Mouse (Mus musculus) lung, adult 2 months (tissue): Measurements from ENCODE around the gene Ryr2.

ENCODE experiments used
- CTCF ChIP-seq: fragments of 200-500 bp; IDR thresholded peaks from 2 replicates; pipeline ENCODE4 v1.5.1; 2011; ENCODE audit warnings: mild to moderate bottlenecking, low read length, control low read depth; ENCODE audit not compliant: insufficient read depth
- POLR2A ChIP-seq: fragments of 200-500 bp; IDR thresholded peaks from 2 replicates; pipeline ENCODE4 v1.6.1; 2011; ENCODE audit warnings: low read depth, mild to moderate bottlenecking, control low read depth, low read length, borderline replicate concordance; ENCODE audit errors: extremely low read depth

DNA sequence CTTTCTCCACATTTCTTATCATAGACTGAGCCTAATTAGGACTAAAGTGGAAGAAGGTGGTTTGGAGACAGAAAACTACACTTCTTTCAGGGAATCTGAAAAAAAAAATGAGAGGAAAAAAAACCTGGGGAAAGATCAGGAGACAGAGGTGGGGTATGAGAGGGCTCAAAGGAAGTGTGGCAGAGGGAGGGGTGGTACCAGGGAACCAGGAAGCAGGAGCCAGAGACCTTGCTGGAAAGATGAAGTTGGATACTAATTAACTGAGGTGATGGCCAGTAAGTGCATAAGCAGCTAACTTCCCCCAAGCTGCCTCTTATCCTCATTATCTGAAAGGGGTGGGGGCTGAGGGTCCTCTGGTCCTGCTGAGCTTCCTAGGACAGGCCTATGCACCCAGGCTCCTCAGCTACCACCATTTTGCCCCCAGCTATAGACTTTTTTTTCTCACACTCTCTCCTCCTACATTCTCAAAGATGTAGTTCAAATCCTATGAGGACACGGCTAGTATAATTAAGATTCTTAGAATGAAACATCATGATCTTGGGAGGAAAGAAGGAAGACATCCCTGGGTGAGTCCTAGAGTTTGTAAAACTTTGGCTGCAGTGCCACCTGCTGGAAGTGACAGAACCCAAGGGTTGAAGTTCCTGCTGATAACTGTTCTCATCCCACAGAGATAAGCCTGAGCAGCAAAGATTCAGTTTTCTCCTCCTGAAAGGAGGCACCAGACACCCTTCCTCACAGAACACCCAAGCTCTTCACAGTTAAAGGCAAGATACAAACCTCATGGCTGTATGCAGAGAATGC is 543.3 kb downstream of the Ryr2 start:
- TF ChIP-seq CTCF: peak; percentile 41; the same call in 1 of the 2 replicates
- no peak for TF ChIP-seq POLR2A
